Mouse (Mus musculus) midbrain, embryonic 11.5 days (tissue): Measurements from ENCODE around the gene B3gnt7. TPM values are rescaled to one million over a fixed set of nuclear protein-coding genes. Genes with fewer than 3 reads are reported as not detected.

Source experiments
- ATAC-seq: fragments of 200-750 bp; cut with Nextera tagmentation; 2 replicates; pipeline ENCODE4 v1.8.0; 2017; ENCODE audit warnings: moderate TSS enrichment, moderate library complexity; ENCODE audit not compliant: low FRiP score
- DNase-seq: peaks from one replicate; pipeline ENCODE4 v3.0.0; 2015; ENCODE audit warnings: low spot score; ENCODE audit errors: missing footprints
- H3K27ac ChIP-seq: fragments of 300-500 bp; sonication (generic); 2 replicates; pipeline ENCODE4 v1.5.1; 2014; ENCODE audit warnings: low read depth, low read length
- H3K27me3 ChIP-seq: fragments of 300-500 bp; sonication (generic); 2 replicates; pipeline ENCODE4 v1.6.1; 2014; ENCODE audit warnings: mild to moderate bottlenecking, low read length, moderate library complexity, mixed read lengths; ENCODE audit not compliant: control insufficient read depth, insufficient read depth
- H3K36me3 ChIP-seq: fragments of 300-500 bp; sonication (generic); 2 replicates; pipeline ENCODE4 v1.6.1; 2014; ENCODE audit warnings: mild to moderate bottlenecking, low read length, moderate library complexity, mixed read lengths; ENCODE audit not compliant: control insufficient read depth, insufficient read depth
- H3K4me1 ChIP-seq: fragments of 300-500 bp; sonication (generic); 2 replicates; pipeline ENCODE4 v1.6.1; 2014; ENCODE audit warnings: low read length; ENCODE audit not compliant: control insufficient read depth, insufficient read depth
- H3K4me2 ChIP-seq: fragments of 300-500 bp; sonication (generic); 2 replicates; pipeline ENCODE4 v1.6.1; 2014; ENCODE audit warnings: mild to moderate bottlenecking, moderate library complexity
- H3K4me3 ChIP-seq: fragments of 300-500 bp; sonication (generic); 2 replicates; pipeline ENCODE4 v1.5.1; 2014; ENCODE audit warnings: low read depth, low read length
- H3K9ac ChIP-seq: fragments of 300-500 bp; sonication (generic); 2 replicates; pipeline ENCODE4 v1.6.1; 2014; ENCODE audit warnings: low read length
- H3K9me3 ChIP-seq: fragments of 300-500 bp; sonication (generic); 2 replicates; pipeline ENCODE4 v1.6.1; 2016; ENCODE audit warnings: low read length; ENCODE audit not compliant: control insufficient read depth
- WGBS: fragments of 180-500 bp; shearing (Covaris S2); extraction: QIAGEN DNeasy Blood & Tissue Kit; methylation state at CpG from one replicate; pipeline ENCODE4 v1.1.7; 2014; 5-methylcytosine and 5-hydroxymethylcytosine counted together
- polyA plus RNA-seq: library from polyadenylated mRNA; unstranded; fragments of >200 nt; fragmentation: Nextera tagmentation; extraction: Ambion mirVana; gene quantifications from 2 replicates; pipeline ENCODE4 v1.2.1, GENCODE M21; 2014

Gene B3gnt7
- polyA plus RNA-seq, 1 experiment from 2014 or later: 2.0 TPM

GRCm38 (mm10) chr1:86271707-86272106 is 30.9 kb upstream of the B3gnt7 start:
- ATAC-seq (no peak), DNase-seq (no peak)
- Histone ChIP-seq H3K27ac (no peak overlapping the region), H3K36me3 (no peaks in the 10 kb centered on the region), H3K9me3 (no peaks in the 10 kb centered on the region), H3K4me1 (no peaks in the 10 kb centered on the region), H3K4me3 (no peak overlapping the region), H3K9ac (no peak overlapping the region), H3K27me3 (no peaks in the 10 kb centered on the region), H3K4me2 (no peak overlapping the region)
- 86% methylated on average over 6 of the region's 6 CpGs for WGBS

GRCm38 (mm10) chr1:86277055-86277454 is 25.6 kb upstream of the B3gnt7 start:
- Histone ChIP-seq H3K36me3 (no peaks in the 10 kb centered on the region), H3K4me2 (no peak overlapping the region), H3K4me1 (no peaks in the 10 kb centered on the region), H3K27me3 (no peaks in the 10 kb centered on the region), H3K9ac (no peak overlapping the region), H3K4me3 (no peak overlapping the region), H3K9me3 (no peaks in the 10 kb centered on the region), H3K27ac (no peak overlapping the region)
- WGBS: 89% methylated on average over 5 of the region's 5 CpGs
- no peak for DNase-seq
- ATAC-seq: no peak

GRCm38 (mm10) chr1:86281781-86282536 is 20.7 kb upstream of the B3gnt7 start:
- H3K4me1 ChIP-seq: no peaks in the 10 kb centered on the region
- ATAC-seq: no peak
- no peak overlapping the region for H3K27ac ChIP-seq
- H3K9me3 ChIP-seq: no peaks in the 10 kb centered on the region
- DNase-seq: no peak
- H3K9ac ChIP-seq: no peak overlapping the region
- 92% methylated on average over 11 of the region's 11 CpGs for WGBS
- no peaks in the 10 kb centered on the region for H3K27me3 ChIP-seq
- no peak overlapping the region for H3K4me3 ChIP-seq
- H3K36me3 ChIP-seq: no peaks in the 10 kb centered on the region
- no peak overlapping the region for H3K4me2 ChIP-seq

GRCm38 (mm10) chr1:86284101-86284500 is 18.5 kb upstream of the B3gnt7 start:
- no peak for DNase-seq
- Histone ChIP-seq H3K36me3 (no peaks in the 10 kb centered on the region), H3K27me3 (no peaks in the 10 kb centered on the region), H3K4me1 (no peaks in the 10 kb centered on the region), H3K27ac (no peak overlapping the region), H3K9ac (no peak overlapping the region), H3K4me2 (no peak overlapping the region), H3K9me3 (no peaks in the 10 kb centered on the region), H3K4me3 (no peak overlapping the region)
- ATAC-seq: no peak
- 86% methylated on average over 5 of the region's 5 CpGs for WGBS

GRCm38 (mm10) chr1:86285295-86285694 is 17.3 kb upstream of the B3gnt7 start:
- Histone ChIP-seq H3K4me2 (no peak overlapping the region), H3K27me3 (no peaks in the 10 kb centered on the region), H3K9me3 (no peaks in the 10 kb centered on the region), H3K36me3 (no peaks in the 10 kb centered on the region), H3K27ac (no peak overlapping the region), H3K4me3 (no peak overlapping the region), H3K4me1 (no peaks in the 10 kb centered on the region), H3K9ac (no peak overlapping the region)
- ATAC-seq (no peak), DNase-seq (no peak)
- 85% methylated on average over 6 of the region's 6 CpGs for WGBS

- Histone ChIP-seq H3K36me3 (no peaks in the 10 kb centered on the region), H3K4me3 (no peak overlapping the region), H3K27me3 (no peaks in the 10 kb centered on the region), H3K27ac (no peak overlapping the region), H3K4me1 (no peaks in the 10 kb centered on the region), H3K9ac (no peak overlapping the region), H3K9me3 (no peaks in the 10 kb centered on the region), H3K4me2 (no peak overlapping the region)
- 86% methylated on average over 4 of the region's 4 CpGs for WGBS
- ATAC-seq (no peak), DNase-seq (no peak)
Observed at GRCm38 (mm10) chr1:86287473-86287872, 15.2 kb upstream of the B3gnt7 start.

- Histone ChIP-seq H3K4me2 (no peak overlapping the region), H3K9me3 (no peaks in the 10 kb centered on the region), H3K4me1 (peaks cover 6% of the 10 kb centered on the region), H3K27ac (no peak overlapping the region), H3K9ac (no peak overlapping the region), H3K36me3 (no peaks in the 10 kb centered on the region), H3K27me3 (no peaks in the 10 kb centered on the region), H3K4me3 (no peak overlapping the region)
- DNase-seq: no peak
- ATAC-seq: no peak
- WGBS: 63% methylated on average over 3 of the region's 3 CpGs
Observed at GRCm38 (mm10) chr1:86290452-86290851, 12.2 kb upstream of the B3gnt7 start.

GRCm38 (mm10) chr1:86293091-86293490 is 9.5 kb upstream of the B3gnt7 start:
- no peaks in the 10 kb centered on the region for H3K36me3 ChIP-seq
- H3K9ac ChIP-seq: no peak overlapping the region
- ATAC-seq: no peak
- H3K4me2 ChIP-seq: no peak overlapping the region
- DNase-seq: no peak
- no peaks in the 10 kb centered on the region for H3K27me3 ChIP-seq
- peaks cover 6% of the 10 kb centered on the region for H3K4me1 ChIP-seq
- no peak overlapping the region for H3K4me3 ChIP-seq
- WGBS: 94% methylated on average over 3 of the region's 3 CpGs
- H3K27ac ChIP-seq: no peak overlapping the region
- no peaks in the 10 kb centered on the region for H3K9me3 ChIP-seq

GRCm38 (mm10) chr1:86293868-86294267 is 8.8 kb upstream of the B3gnt7 start:
- WGBS: 92% methylated on average over 5 of the region's 5 CpGs
- no peak overlapping the region for H3K4me3 ChIP-seq
- no peak overlapping the region for H3K9ac ChIP-seq
- no peak overlapping the region for H3K27ac ChIP-seq
- no peaks in the 10 kb centered on the region for H3K36me3 ChIP-seq
- H3K27me3 ChIP-seq: no peaks in the 10 kb centered on the region
- H3K9me3 ChIP-seq: no peaks in the 10 kb centered on the region
- H3K4me1 ChIP-seq: peaks cover 6% of the 10 kb centered on the region
- ATAC-seq: no peak
- H3K4me2 ChIP-seq: no peak overlapping the region
- DNase-seq: no peak
